Mouse (Mus musculus) small intestine, adult 2 months (tissue): ENCODE data around the gene Tbc1d14.

Experiments
- CTCF ChIP-seq: fragments of 200-500 bp; IDR thresholded peaks from 2 replicates; pipeline ENCODE4 v1.5.1; 2012; ENCODE audit warnings: low read depth, mild to moderate bottlenecking, control low read depth, inconsistent platforms, low read length, moderate library complexity, mixed read lengths; ENCODE audit not compliant: insufficient replicate concordance, insufficient read length; ENCODE audit errors: extremely low read depth
- POLR2A ChIP-seq: fragments of 200-500 bp; IDR thresholded peaks from 2 replicates; pipeline ENCODE4 v1.6.1; 2012; ENCODE audit warnings: low read depth, mild to moderate bottlenecking, control low read depth, inconsistent platforms, low read length, moderate library complexity

DNA sequence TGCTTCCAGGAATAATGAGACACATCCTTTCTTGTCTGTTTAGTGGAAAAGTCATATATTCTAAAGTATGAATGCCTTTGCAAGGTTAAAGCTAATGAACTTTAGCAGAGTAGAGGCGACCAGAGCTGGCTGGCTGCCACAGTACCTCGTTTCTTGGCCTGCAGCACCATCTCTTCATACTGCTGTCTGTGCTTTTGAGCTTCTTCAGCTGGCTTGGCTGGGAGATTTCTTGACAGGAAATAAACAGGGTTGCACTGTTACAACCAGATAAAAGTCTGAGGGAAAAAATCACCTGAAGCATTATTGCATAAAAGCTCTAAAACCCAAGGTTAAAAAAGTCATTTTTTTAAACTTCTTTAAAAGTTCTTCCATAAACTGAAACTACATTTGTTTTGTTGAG is 70.3 kb downstream of the Tbc1d14 start:
- TF ChIP-seq POLR2A, result no peak
- TF ChIP-seq CTCF, result no peak
